Mouse (Mus musculus) right cerebral cortex, postnatal 4 days (tissue): ENCODE measurements at regions not wholly inside any gene's neighbourhood (a gene's known extent, or its start where the extent isn't known, plus 50 kb on each side); places are given as distances from the start of the nearest gene placed in this dataset.
"Not testable (repeated sequence)": the region's sequence is repeated elsewhere in the genome, so short reads cannot be mapped to it uniquely, and the experiment has no call there.

Experiments used
- DNase-seq: peaks from one replicate; pipeline ENCODE4 v3.0.0-alpha.2; 2022

DNA sequence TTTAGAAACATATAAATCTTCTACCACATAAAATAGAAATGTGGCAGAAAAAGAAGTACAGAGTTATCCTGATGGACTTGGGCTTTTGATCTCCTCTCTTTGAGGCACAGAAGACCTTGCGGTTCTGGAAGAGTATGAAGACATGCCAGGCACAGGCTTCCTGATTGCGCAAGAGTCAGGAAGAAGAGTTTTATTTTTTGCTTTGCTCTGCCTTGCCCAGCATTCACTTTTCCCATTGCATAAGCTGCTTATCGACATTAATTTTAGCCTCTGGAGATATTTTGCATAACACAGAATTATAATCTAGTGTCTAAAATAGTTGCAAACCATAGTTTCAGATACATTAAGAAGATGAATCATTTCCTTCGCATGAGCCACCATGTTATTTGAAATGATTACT, 627.8 kb upstream of the Slc8a1 start:
- DNase-seq, result no peak

DNA sequence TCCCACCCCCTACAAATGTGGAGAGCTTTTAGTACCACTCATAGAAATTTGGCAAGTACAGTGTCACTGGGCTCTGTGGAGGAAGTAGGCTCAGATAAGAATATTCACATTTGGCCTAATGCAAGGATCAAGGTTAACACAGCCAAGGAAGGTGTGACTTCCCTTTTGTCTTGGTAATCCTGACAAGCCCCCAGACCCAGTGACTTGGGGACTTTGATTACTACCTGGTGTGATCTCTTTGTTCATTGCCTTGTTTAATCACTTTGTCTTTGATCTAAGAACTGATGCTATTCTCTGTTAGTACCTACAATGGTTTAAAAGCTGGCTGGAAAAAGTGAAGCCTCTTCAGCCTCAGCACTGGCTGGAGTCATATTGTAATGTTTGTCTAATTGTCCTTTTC, 610.5 kb upstream of the Slc8a1 start:
- no peak for DNase-seq

DNA sequence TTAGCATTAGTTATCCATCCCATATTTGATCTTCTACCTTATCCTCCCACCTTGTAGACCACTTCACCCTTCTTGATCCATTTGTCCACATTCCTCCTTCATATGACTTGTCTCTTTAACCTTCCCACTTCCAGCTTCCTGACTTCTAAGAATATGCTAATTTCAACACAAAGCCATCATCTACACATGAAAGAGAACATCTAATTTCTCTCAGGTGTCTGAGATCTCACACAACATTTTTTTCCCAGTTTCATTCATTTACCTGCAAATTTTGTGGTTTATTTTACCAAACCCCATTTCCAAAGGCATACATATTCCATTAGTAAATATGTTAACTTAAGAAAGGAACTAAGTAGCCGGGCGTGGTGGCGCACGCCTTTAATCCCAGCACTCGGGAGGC, 593.3 kb upstream of the Slc8a1 start:
- no peak for DNase-seq

DNA sequence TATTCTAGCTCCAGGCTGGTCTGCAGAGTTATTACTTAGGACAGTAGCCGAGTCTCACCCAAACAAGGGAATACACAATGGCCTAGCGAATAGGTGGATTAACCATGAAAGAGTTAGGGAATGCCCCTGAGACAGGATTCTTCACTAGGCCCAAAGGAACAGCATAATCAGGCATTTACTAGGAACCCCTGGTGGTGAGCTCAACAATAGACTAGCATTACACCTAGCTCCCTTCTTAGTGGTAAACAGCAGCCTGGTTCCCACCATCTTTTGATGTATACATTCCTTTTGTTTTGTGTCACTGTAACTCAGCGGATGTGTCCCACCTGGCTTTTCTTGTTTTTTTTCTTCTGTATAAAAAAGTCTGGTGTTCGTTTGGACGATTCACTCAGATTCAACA, 574.0 kb upstream of the Slc8a1 start:
- DNase-seq, result no peak

DNA sequence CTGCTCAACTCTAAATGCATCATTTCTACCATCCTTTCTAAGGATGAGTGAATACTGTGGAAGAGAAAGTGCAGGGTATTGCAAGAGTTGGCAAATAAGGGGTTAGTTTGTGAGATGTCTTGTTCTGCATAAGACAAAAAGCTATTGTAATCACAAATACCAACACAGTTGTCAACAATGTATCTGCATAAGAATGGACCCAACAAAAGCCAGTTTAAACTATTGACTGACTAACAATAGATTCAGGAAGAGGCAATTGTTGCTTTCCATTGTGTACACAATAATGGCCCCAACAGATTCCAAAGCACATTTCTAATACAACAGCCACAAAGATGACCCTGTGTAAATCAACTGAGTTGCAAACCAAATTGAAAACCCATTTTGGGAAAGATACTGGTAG, 568.2 kb upstream of the Slc8a1 start:
- no peak for DNase-seq

DNA sequence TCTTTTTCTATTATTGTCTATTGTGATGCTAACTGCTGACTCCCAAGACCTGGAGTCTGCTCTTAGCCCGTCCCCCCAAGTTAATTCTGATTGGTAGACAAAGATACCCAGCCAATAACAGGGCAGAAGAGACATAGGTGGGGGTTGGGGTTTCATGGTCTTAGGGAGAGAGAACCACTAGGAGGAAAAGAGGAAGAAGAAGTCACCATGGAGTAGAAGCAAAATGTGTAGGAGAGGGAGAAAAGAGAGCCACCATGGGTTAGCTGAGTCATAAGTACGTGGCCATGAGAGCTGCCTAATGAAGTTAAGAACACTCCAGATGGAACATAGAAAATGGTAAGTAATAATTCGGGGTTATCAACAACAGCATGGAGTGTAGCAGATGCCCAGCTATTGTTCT, 539.6 kb upstream of the Slc8a1 start:
- DNase-seq, result no peak

DNA sequence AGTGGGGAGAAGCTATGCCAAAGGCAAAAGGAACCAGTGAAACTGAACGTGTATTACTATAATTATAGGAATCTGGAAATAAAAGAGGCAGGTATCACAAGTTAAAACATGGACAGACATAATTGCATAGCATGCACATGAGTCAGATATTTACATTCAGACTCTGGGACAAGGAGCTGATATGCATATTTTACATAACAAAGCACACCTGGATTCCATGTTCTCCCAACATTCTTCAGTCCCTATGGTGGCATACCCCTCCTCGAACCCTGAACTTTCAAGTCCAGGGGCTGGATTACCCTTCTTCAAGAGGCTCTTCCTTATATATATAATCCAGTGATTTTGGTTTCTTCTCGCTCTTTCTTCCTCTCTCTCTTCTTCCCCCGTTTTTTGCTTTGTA, 535.8 kb upstream of the Slc8a1 start:
- no peak for DNase-seq

DNA sequence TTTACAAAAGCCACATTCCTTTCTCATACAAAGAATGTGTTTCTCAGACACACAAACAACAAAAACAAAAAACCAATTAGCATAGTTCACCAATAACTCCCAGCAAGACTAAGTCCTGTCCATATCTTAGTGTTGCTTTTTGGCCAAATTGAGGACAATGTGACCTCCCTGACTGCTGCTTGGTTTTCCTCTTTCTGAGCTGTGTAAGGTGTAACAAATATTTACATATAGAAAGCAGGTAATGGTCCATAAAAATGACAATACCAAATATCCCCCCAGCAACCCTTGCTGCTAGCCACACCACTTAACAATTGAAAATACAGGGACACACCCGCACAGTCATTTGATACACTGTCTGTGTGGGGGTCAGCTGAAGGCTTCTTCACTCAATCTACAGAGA, 534.7 kb upstream of the Slc8a1 start:
- DNase-seq, result no peak

DNA sequence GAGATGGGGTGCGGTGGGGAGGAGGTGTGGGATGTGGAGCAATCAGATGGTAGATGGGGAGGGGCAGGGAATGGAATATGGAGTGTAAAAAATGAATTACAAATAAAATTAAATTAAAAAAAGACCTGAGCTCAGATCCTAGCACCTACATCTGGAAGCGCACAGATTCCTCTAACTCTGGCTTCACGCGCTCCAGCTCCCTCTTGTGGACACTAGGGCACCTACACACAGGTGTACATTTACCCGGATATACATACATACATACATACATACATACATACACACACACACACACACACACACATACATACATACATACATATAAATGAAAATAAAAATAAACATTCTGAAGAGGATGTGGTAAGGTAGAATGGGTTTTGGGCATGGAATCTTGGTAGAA, 528.7 kb upstream of the Slc8a1 start:
- DNase-seq, result not testable (repeated sequence)

DNA sequence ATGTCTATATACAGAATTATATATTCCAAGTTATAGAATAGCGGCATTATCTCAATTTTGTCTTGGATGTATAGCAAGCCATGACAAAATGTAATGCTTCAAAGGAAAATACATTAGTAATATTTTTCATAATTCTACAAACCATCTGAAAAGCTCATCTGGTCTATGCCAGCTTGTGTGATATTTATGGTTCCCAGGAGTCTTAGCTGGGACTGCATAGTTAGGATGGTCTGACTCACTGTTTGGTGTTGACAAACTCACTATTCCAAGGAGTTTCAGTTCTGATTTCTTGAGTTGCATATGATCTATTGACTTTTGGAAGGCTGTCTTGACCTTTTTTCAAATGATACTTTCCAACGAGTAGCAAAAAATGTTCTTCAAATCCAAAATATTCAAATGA, 514.2 kb upstream of the Slc8a1 start:
- no peak for DNase-seq

DNA sequence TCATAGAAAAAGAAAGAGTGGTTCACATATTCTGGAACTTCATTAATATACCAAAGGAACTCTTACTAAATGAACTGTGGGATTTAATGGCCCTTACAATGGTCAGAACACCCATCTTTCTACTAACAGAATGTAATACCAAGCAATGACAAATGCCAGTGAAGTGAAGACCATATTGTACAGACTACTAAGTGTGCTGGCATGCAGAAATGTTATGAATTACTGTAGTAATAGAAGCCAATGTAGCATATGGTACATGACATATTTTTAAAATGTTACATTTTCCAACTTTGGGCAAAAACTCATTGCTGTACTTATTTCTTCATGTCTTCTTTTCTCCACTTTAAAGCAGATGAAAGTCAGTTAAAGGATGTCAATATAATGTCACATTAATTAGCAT, 513.7 kb upstream of the Slc8a1 start:
- DNase-seq, result no peak

DNA sequence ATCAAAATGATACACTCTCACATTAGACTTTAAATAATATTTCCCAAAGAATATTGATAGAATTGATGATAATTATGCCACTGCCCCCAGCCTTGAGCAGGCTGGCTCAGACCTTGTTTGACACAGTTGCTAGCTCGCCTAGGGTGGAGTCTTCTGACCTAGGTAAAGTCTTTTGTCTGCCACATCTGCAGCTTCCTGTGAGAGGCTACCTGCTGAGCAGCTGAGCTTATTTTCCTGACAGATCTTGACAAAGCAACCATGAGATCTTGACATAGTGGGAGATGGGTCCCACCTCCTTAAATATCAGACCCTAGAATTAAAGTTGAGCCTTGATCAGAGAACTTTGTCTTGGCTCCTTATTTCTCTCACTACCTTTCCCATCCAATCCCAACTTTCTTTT, 500.2 kb upstream of the Slc8a1 start:
- no peak for DNase-seq

DNA sequence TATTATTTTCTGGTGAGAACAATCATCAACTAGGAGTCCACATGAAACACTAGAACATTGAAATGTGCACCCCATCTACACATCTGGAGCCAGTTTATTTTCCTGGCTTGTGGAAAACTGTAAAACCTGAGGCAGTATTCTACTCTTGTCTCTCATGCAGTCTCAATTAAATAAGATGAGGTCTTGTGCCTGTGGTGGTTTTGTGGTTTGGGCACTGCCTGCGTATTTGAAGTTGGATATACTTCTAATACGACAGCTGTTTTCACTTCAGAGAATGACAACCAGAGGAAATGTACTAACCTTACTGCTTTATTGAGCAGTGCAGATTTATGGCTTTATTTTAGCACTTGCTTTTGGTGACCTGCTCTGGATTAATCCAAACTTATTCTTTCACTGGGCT, 499.3 kb upstream of the Slc8a1 start:
- DNase-seq, result no peak

DNA sequence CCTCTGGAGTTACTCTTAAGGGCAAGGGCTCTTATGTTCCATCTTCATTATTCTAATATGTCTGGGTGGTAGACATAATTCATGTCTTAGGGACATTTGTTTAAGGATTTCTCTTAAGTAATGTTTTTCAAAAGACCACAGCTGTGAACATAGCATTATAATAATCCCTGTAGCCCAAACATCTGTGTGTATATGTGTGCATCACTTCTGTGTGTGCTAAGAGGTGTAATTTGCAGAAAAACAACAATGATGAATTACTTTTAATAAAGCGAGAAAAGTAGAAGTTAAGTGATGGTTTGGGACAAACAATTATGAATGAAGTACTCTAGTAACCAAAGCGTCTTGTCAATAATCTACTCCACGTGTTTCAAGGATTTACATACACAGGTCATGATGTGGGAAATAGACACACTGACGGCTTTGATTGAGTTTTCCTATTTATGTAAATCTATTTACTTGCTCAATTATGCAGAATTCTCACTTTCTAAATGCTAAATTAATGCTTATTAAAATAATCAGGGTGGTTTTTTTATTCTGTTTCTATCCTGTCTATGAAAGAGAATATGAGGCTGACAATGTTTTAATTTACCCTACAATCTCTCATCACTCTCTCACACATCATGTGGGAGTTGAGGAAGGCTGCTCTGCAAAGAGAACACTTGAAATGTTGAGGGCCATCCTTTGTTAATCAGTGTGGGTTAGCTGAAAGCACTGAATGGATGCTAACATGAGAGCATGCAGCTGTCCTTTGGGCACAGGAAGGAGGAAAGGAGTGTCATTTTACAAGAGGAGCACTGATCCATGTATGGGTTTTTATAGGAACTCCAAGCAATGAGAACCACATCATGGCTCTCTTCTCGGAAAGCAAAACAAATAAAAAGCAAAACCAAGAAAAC, 477.8 kb upstream of the Slc8a1 start:
- DNase-seq, result no peak

DNA sequence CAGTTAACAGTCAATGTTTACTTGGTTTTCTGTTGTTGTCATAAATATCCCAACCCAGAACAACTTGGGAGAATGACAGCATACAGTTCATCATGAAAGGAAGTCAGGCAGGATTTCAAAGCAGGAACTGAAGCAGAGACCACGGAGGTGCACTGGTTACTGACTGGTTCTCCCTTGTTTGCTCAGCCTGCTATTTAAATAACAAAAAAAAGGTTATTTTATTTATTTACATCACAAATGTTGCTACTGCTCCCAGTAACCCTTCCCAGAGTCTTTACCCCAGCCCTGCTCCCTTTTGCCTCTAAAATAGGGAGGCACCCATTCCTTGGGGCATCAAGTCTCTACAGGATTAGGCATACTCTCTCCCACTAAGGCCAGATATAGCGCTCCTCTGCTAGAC, 461.8 kb upstream of the Slc8a1 start:
- DNase-seq, result no peak

DNA sequence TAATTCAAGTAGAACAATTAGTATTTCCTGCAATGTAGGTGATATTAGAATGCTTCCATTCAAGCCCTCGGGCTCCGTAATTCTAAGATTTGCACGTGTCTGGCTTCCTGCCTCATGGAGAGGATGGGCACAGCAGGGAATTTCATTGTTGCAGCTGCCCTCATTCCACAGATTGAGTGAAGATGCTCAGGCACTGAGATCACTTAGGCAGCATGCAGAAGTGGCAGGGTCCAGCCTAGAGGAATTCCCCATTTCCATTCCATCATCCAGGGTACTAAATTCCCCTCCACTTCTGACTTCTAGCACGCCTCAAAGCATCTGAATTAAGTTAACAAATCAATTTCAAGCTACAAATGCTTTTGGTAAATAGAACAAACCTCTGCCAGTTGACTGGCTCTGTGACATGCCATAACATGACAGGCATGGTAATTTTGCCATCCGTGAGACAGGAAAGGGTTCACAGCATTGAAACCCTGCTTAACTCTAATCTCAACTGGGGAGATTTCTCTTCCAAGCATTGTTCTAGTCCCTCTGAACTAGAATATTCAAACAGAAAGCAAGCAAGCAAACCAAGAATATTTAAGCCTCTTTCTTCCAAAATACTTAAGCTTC, 461.0 kb upstream of the Slc8a1 start:
- DNase-seq, result no peak

DNA sequence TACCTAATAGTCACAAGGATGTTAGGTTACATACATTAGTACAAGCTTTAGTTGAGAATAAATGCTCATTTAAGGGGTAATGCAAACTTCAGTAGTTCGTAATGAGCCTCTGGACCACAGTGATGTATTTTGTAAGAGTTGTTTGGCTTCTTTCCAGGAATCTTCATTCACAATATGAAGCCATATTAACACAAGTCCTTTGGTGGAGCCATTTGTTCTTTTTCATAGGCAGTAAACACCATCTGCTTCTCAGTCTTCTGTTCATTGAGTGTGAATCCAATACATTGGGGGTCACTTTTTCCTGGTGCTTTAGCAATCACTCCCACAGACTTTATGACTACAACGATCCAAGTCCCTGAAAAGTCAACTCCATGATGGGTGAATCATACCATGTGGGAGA, 446.1 kb upstream of the Slc8a1 start:
- no peak for DNase-seq

DNA sequence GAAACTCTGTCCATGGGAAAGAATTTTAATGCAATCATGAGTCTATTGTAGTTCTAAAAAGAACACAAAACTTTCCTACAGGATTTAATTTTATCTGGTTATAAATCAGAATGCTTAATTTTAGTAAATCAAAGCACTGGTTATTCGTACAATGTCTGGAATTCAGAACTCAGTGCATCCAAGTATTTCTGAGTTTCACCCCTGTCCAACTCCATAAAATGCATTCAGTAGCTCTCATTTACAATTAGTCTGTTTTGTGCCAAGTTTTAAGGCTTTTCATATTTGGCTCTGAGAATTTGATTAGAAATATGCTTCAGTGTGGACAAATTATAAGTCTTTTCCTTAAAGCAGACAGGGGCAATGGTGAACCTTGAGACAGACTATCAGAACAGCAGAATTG, 433.0 kb upstream of the Slc8a1 start:
- DNase-seq, result no peak

DNA sequence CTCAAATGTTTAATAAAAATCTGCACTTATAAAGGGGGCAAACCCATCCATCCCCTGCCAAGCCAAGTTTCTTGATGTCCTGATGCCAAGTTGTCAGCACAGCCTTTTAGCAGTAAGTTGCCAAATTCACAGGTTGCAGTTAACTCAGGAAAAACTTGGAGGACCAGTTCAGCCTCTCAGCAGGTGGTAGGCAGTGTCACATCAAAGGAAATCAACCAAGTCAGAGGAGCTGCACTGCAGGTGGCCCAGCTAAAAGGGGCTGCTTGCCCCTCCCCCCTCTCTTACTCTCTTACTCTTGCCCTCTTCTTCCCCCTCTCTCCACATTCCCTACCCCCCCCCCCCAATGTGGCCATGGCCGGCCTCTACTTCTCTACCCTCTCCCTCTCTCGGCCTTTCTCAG, 415.3 kb upstream of the Slc8a1 start:
- DNase-seq, result no peak

DNA sequence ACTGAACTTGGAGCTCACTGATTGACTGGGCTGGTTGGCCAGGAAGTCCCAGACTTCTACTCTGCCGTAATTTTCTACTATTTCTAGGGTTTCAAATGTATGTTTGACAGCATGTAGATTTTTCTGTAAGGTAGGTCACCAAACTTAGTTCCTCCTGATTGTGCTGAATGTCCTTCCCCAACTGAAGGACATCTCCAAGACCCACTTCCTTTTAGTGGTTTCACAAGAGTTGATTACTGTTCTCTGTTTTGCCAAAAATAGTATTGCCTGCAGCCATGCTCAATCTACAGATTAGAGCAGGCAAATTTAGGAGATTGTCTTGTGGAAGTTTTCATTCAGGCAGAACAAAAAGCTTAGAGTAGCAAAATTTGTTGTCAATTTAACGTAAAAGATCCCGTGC, 396.7 kb upstream of the Slc8a1 start:
- DNase-seq, result no peak

DNA sequence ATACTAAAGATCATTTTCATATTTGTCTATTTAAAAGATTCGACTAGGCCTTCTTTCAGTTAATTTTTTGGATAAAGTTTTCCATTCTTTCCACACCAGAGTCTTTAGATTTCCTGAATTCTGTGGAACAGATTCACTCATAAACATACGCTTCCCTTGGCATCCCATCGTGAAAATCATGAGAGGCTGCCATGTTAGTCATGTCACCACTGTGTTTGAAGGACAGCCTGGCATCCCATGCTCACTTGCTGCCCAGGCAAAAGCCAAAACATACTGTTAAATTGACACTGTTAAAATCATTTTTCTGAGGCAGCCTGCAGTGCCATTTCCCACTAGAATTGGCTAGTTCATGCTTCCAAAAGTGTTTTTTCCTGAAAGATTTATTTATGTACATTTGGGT, 394.8 kb upstream of the Slc8a1 start:
- peak; percentile 2 for DNase-seq

DNA sequence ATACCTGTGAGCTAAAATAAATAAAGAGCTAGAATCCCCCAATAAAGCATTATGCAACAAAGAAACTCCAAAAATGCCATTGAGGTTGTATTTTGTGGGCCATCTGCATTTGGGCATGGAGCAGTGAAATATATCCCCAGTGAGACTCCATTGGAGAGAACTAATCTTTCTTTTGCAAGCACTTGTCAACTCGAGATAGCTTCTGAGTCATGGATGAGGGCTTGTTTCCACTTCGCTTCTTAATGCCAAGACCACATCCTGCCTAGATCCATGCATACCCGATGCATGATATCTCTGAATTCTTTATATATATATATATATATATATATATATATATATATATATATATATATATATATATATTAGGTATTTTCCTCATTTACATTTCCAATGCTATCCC, 349.0 kb upstream of the Slc8a1 start:
- no peak for DNase-seq

DNA sequence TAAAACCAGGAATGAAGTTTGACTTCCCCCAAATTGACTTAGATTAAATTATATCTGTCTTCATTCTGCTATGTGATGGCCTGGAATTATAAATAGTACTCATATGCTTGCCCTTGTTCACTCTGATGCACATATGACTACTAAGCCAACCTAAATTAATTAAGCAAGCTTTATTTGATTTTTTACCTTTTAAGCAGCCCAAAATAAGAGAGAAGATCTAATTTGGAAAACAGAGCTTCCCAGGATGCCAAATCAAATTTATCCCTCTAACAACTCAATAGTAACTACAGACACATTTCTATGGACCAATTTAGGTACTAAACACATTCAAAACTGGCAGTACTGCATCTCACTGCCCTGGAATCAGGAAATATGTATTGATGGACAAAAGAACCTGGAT, 342.1 kb upstream of the Slc8a1 start:
- no peak for DNase-seq
